Mouse (Mus musculus) heart, postnatal 0 days (tissue): ENCODE results near the gene Aim2.

Source experiments
- CTCF ChIP-seq: IDR thresholded peaks from 2 replicates; pipeline ENCODE4 v1.5.1; 2016; ENCODE audit warnings: antibody characterized with exemption, control low read depth, low read depth
- EP300 ChIP-seq: IDR thresholded peaks from 2 replicates; pipeline ENCODE4 v1.6.1; 2016; ENCODE audit warnings: antibody characterized with exemption, low read depth

DNA sequence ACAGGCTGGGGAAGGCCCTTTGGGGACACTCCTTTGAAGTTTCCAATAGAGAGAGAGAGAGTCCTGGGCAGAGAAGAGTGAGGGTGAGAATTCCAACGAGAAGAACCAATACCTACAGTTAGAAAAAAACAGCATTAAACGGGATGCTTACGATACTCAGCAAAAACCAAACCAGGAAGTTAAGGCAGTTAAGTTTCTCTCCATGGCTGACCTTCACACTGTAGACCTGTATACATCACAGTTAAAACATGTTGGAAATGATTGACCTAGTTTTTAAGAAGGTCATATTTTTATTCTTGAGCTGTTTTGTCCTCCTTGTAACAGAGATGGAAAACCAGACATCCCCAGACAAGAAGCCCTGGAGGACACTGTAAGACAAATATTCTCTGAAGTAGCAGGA lies 67.8 kb downstream of the Aim2 start:
- TF ChIP-seq CTCF (no peak), EP300 (no peak)
